Mouse (Mus musculus) midbrain, embryonic 14.5 days (tissue): Measurements from ENCODE around the gene Akap9. TPM values are rescaled to one million over a fixed set of nuclear protein-coding genes. Genes with fewer than 3 reads are reported as not detected.
"Not testable (repeated sequence)": the region's sequence is repeated elsewhere in the genome, so short reads cannot be mapped to it uniquely, and the experiment has no call there.

Source experiments
- ATAC-seq: fragments of 200-750 bp; cut with Nextera tagmentation; 2 replicates; pipeline ENCODE4 v1.8.0; 2017; ENCODE audit warnings: moderate number of reproducible peaks, moderate library complexity; ENCODE audit not compliant: low FRiP score, low TSS enrichment
- DNase-seq: peaks from one replicate; pipeline ENCODE4 v3.0.0-alpha.2; 2015
- H3K27ac ChIP-seq: fragments of 300-500 bp; sonication (generic); replicated peaks from 2 replicates; pipeline ENCODE4 v1.5.1; 2014; ENCODE audit warnings: mild to moderate bottlenecking, low read depth, low read length, moderate library complexity
- H3K27me3 ChIP-seq: fragments of 300-500 bp; sonication (generic); 2 replicates; pipeline ENCODE4 v1.6.1; 2014; ENCODE audit warnings: low read length, control low read depth, mixed read lengths; ENCODE audit not compliant: control insufficient read depth, insufficient read depth
- H3K36me3 ChIP-seq: fragments of 300-500 bp; sonication (generic); 2 replicates; pipeline ENCODE4 v1.6.1; 2014; ENCODE audit warnings: low read length, control low read depth; ENCODE audit not compliant: control insufficient read depth, insufficient read depth
- H3K4me1 ChIP-seq: fragments of 300-500 bp; sonication (generic); 2 replicates; pipeline ENCODE4 v1.6.1; 2014; ENCODE audit warnings: mild to moderate bottlenecking, antibody characterized with exemption, low read length, control low read depth; ENCODE audit not compliant: control insufficient read depth, insufficient read depth
- H3K4me2 ChIP-seq: fragments of 300-500 bp; sonication (generic); 2 replicates; pipeline ENCODE4 v1.6.1; 2014; ENCODE audit warnings: mild to moderate bottlenecking, low read length, moderate library complexity
- H3K4me3 ChIP-seq: fragments of 300-500 bp; sonication (generic); replicated peaks from 2 replicates; pipeline ENCODE4 v1.5.1; 2014; ENCODE audit warnings: low read depth, low read length
- H3K9ac ChIP-seq: fragments of 300-500 bp; sonication (generic); replicated peaks from 2 replicates; pipeline ENCODE4 v1.6.1; 2014; ENCODE audit warnings: mild to moderate bottlenecking, low read length, moderate library complexity
- H3K9me3 ChIP-seq: fragments of 300-500 bp; sonication (generic); 2 replicates; pipeline ENCODE4 v1.6.1; 2016; ENCODE audit warnings: low read length, control low read depth, mixed read lengths; ENCODE audit not compliant: control insufficient read depth
- WGBS: fragments of 180-500 bp; shearing (Covaris S2); extraction: QIAGEN DNeasy Blood & Tissue Kit; methylation state at CpG from one replicate; pipeline ENCODE4 v1.1.7; 2014; 5-methylcytosine and 5-hydroxymethylcytosine counted together
- polyA plus RNA-seq: library from polyadenylated mRNA; unstranded; fragments of >200 nt; fragmentation: Nextera tagmentation; extraction: Ambion mirVana; gene quantifications from 2 replicates; pipeline ENCODE4 v1.2.1, GENCODE M21; 2014

Gene Akap9
- polyA plus RNA-seq = 362 and 409 TPM in 2 replicates

GRCm38 (mm10) chr5:3927801-3928689 lies at the start of gene Akap9:
Akap9 (plus strand) TSS chr5:3928054.
- ATAC-seq (peak; percentile 88), DNase-seq (peak; percentile 82)
- WGBS = under 1% methylated on average over 71 of the region's 82 CpGs
- H3K27me3 ChIP-seq = no peaks in the 10 kb centered on the region
- H3K9ac ChIP-seq = peak within 1 kb of the TSS; percentile 100
- peak within 1 kb of the TSS; percentile 99 for H3K27ac ChIP-seq
- H3K4me2 ChIP-seq = peak within 1 kb of the TSS; percentile 60
- peak within 1 kb of the TSS; percentile 97 for H3K4me3 ChIP-seq
- no peaks in the 10 kb centered on the region for H3K36me3 ChIP-seq
- H3K9me3 ChIP-seq = no peaks in the 10 kb centered on the region
- H3K4me1 ChIP-seq = peaks cover 22% of the 10 kb centered on the region

GRCm38 (mm10) chr5:3886862-3887261 lies 41.0 kb upstream of the Akap9 start:
- not testable (repeated sequence) for H3K27ac ChIP-seq, H3K4me3 ChIP-seq, DNase-seq, H3K9me3 ChIP-seq, ATAC-seq, H3K27me3 ChIP-seq, H3K4me1 ChIP-seq, H3K4me2 ChIP-seq, H3K9ac ChIP-seq, H3K36me3 ChIP-seq
- 95% methylated on average over 6 of the region's 7 CpGs for WGBS

- Histone ChIP-seq H3K27me3 (no peaks in the 10 kb centered on the region), H3K4me1 (peaks cover 6% of the 10 kb centered on the region; the same call in 1 of the 2 replicates), H3K4me2 (no peak overlapping the region), H3K27ac (no peak overlapping the region), H3K36me3 (no peaks in the 10 kb centered on the region), H3K9ac (no peak overlapping the region), H3K4me3 (no peak overlapping the region), H3K9me3 (no peaks in the 10 kb centered on the region)
- ATAC-seq = no peak
- DNase-seq = no peak
Observed at GRCm38 (mm10) chr5:3889201-3889600, 38.7 kb upstream of the Akap9 start.

GRCm38 (mm10) chr5:3893459-3894293 lies 34.2 kb upstream of the Akap9 start, which contains the start of gene Mterf1a:
Mterf1a (minus strand) TSS chr5:3893933.
- DNase-seq = peak; percentile 28

GRCm38 (mm10) chr5:3894294-3894619 lies 33.6 kb upstream of the Akap9 start:
- DNase-seq = not testable (repeated sequence)

More at GRCm38 (mm10) chr5:3893459-3894293, 34.2 kb upstream of the Akap9 start, which contains the start of gene Mterf1a:
- H3K27ac ChIP-seq, H3K36me3 ChIP-seq, H3K27me3 ChIP-seq, H3K9me3 ChIP-seq, H3K4me1 ChIP-seq: not testable (repeated sequence)
- Histone ChIP-seq H3K4me2 (peak within 1 kb of the TSS; percentile 60), H3K4me3 (peak within 1 kb of the TSS; percentile 40), H3K9ac (peak within 1 kb of the TSS; percentile 50)
- WGBS = 4% methylated on average over 7 of the region's 47 CpGs
- peak; percentile 100 for ATAC-seq

GRCm38 (mm10) chr5:3905471-3905870 lies 22.4 kb upstream of the Akap9 start:
- no peaks in the 10 kb centered on the region for H3K27me3 ChIP-seq
- no peaks in the 10 kb centered on the region for H3K4me1 ChIP-seq
- 64% methylated on average over 2 of the region's 2 CpGs for WGBS
- ATAC-seq (no peak), DNase-seq (no peak)
- no peak overlapping the region for H3K4me2 ChIP-seq
- H3K9ac ChIP-seq = no peak overlapping the region
- no peak overlapping the region for H3K4me3 ChIP-seq
- no peaks in the 10 kb centered on the region for H3K9me3 ChIP-seq
- H3K36me3 ChIP-seq = no peaks in the 10 kb centered on the region
- no peak overlapping the region for H3K27ac ChIP-seq

More at GRCm38 (mm10) chr5:3894294-3894619, 33.6 kb upstream of the Akap9 start:
- not testable (repeated sequence) for ATAC-seq, H3K4me2 ChIP-seq, H3K9me3 ChIP-seq, H3K27ac ChIP-seq, H3K4me1 ChIP-seq, H3K36me3 ChIP-seq, H3K9ac ChIP-seq, H3K27me3 ChIP-seq
- WGBS = 94% methylated on average over 4 of the region's 4 CpGs
- peak overlapping the region; percentile 20; the same call in 1 of the 2 replicates for H3K4me3 ChIP-seq

GRCm38 (mm10) chr5:3922350-3922749 lies 5.5 kb upstream of the Akap9 start:
- ATAC-seq = no peak
- no peaks in the 10 kb centered on the region for H3K36me3 ChIP-seq

GRCm38 (mm10) chr5:3926666-3927065 lies 1.2 kb upstream of the Akap9 start:
- H3K4me3 ChIP-seq = peak overlapping the region; percentile 12; the same call in 1 of the 2 replicates
- H3K36me3 ChIP-seq = no peaks in the 10 kb centered on the region
- H3K9me3 ChIP-seq = no peaks in the 10 kb centered on the region
- peak overlapping the region; percentile 60 for H3K4me2 ChIP-seq
- peak overlapping the region; percentile 34 for H3K9ac ChIP-seq
- H3K27me3 ChIP-seq = no peaks in the 10 kb centered on the region
- 21% methylated on average over 4 of the region's 4 CpGs for WGBS
- peaks cover 17% of the 10 kb centered on the region for H3K4me1 ChIP-seq
- H3K27ac ChIP-seq = peak overlapping the region; percentile 49
- DNase-seq (peak; percentile 56), ATAC-seq (no peak)

More at GRCm38 (mm10) chr5:3922350-3922749, 5.5 kb upstream of the Akap9 start:
- Histone ChIP-seq H3K9me3 (no peaks in the 10 kb centered on the region), H3K27ac (no peak overlapping the region), H3K27me3 (no peaks in the 10 kb centered on the region), H3K4me1 (0 out of 2 replicates have a peak, but pooled peaks cover 6% of the 10 kb centered on the region), H3K4me2 (no peak overlapping the region), H3K9ac (no peak overlapping the region), H3K4me3 (no peak overlapping the region)
- WGBS = 90% methylated on average over 2 of the region's 2 CpGs
- DNase-seq = no peak
